Mouse (Mus musculus): ENCODE data around the gene Fstl1.

Fstl1 gene

DNA sequence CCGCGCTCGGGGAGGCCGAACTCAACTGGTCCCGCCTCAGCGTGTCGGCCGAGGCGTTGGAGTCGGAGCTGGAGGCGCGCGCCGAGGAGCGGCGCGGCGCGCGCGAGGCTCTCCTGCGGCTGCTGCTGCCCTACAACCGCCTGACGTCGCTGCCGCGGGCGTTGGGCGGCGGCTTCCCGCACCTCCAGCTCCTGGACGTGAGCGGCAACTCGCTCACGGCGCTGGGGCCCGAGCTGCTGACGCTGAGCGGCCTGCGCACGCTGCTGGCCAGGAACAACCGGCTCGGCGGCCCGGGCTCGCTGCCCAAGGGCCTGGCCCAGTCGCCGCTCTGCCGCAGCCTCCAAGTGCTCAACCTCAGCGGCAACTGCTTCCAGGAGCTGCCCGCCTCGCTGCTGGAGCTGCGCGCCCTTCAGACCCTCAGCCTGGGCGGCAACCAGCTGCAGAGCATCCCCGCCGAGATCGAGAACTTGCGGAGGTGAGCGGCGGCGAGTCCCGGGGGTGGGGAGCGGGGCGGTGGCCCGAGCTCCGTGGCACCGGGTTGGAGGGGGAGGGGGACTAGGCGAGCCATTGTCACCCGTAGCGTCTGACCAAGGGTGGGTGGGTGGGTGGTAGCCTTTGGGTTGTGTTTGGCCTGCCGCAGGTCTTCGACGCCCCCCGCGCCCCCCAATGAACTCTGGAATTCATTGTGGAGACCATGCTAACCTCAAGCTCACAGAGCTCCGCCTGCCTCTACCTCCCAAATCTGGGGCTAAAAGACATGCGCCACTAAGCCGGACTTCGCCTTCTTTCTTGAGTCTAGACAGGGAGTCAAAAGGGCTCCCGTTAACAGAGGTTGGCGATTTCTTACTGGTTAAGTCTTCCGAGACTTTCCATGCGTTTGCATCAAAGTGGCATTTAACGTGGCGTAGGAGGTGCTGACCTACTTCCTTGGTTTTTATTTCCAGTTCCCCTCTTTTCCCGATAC lies 92.1 kb downstream of the Fstl1 start:
- DNase-seq (ENCODE audit: low spot score in 2 of 2), result peak in 1 of 2 experiments; percentile 68

DNA sequence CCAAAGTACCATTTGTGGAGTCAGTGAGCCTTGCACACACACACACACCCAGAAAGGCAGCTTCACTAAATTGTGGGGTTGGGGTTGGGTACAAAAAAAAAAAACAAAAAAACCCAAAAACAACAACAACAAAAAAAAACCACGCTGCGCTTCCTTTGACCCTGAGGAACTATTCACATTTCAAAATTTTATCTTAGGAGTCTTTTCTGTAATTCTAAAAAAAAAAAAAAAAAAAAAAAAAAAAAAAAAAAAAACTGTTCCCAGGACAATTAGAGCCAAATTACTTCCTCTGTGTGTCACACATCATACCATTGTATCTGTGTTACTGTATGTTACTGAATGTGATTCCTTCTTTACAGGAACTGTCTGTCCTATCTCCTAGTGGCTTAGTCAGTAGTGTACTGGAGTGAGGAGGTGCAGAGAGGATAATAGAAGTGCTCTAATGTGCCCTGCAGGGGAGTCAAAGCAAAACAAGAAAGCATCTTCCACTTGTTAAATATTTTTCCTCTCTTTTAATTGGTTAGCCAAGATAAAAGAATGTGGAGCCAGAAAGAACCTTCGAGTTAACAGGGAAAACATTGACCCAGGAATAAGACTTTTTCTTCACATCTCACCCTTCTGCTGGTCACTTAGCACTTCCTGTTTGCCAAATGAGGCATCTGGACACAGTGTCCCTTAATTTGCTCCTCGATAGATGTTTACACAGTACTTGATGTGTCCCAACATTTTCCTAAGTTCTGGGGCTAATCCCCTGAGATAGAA lies 93.0 kb downstream of the Fstl1 start:
- DNase-seq (ENCODE audit: low spot score in 2 of 2), result no peak

- DNase-seq (ENCODE audit: low spot score in 2 of 2), result no peak
These were observed 94.5 kb downstream of the Fstl1 start for GRCm38 (mm10) chr16:37871112-37871715.

DNA sequence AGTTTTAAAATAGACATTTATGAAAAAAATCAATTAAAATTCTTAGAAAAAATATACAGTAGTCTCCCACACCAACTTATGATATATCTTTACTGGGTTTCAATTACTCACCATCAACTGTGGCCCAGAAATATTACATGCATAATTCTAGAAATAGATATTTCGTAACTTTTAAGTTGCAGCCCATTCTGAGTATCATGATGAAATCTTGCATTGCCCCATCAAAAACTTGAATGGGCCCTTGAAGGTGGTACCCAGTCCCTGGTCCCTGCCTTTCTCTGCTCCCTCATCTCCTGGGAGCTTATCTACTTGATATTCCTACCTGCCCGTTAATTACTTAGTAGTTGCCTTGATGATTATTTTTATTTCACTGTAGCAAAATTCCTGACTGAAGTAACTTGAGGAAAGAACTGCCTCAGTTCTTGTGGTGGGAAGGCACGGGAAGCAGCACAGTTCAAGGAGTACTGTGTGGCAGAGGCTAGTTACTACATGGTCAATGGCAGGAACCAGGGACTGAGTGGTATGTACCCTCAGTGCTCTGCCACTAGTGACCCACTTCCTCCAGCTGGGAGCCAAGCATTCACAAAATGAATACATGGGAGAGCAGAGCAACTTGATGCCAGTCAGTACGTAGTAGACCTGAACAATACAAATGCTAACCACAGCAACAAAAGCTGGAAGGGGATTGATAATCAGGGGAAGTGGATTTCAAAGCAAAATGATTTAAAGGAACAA lies 98.0 kb downstream of the Fstl1 start:
- no peak for DNase-seq (ENCODE audit: low spot score in 2 of 2)

GRCm38 (mm10) chr16:37877406-37877805 lies 100.7 kb downstream of the Fstl1 start:
- DNase-seq (ENCODE audit: low spot score in 2 of 2), result no peak

GRCm38 (mm10) chr16:37878951-37879505 lies 102.4 kb downstream of the Fstl1 start:
- no peak for DNase-seq (ENCODE audit: low spot score in 2 of 2)

GRCm38 (mm10) chr16:37879750-37880419 lies 103.2 kb downstream of the Fstl1 start:
- DNase-seq (ENCODE audit: low spot score in 2 of 2), result no peak

GRCm38 (mm10) chr16:37881168-37881567 lies 104.5 kb downstream of the Fstl1 start:
- no peak for DNase-seq (ENCODE audit: low spot score in 2 of 2)

All from urinary bladder, adult 18-20 months (tissue).